Mouse (Mus musculus) C2C12 (cell line): ENCODE data around the gene Gm20388.

Source experiments
- CEBPB ChIP-seq: IDR thresholded peaks from one replicate; pipeline ENCODE4 v1.6.1; 2011; ENCODE audit warnings: low read depth, mild to moderate bottlenecking, control low read depth, moderate library complexity
- CTCF ChIP-seq: IDR thresholded peaks from one replicate; pipeline ENCODE4 v1.5.1; 2011; ENCODE audit not compliant: control insufficient read depth, insufficient read depth, insufficient read length
- MAX ChIP-seq: IDR thresholded peaks from one replicate; pipeline ENCODE4 v1.6.1; 2011; ENCODE audit warnings: mild to moderate bottlenecking, control low read depth
- MYOD1 ChIP-seq: IDR thresholded peaks from one replicate; pipeline ENCODE4 v1.6.1; 2011; ENCODE audit warnings: low read depth; ENCODE audit not compliant: control insufficient read depth, insufficient read length
- USF1 ChIP-seq: IDR thresholded peaks from one replicate; pipeline ENCODE4 v1.6.1; 2011; ENCODE audit warnings: low read depth, mild to moderate bottlenecking, control low read depth, moderate library complexity

DNA sequence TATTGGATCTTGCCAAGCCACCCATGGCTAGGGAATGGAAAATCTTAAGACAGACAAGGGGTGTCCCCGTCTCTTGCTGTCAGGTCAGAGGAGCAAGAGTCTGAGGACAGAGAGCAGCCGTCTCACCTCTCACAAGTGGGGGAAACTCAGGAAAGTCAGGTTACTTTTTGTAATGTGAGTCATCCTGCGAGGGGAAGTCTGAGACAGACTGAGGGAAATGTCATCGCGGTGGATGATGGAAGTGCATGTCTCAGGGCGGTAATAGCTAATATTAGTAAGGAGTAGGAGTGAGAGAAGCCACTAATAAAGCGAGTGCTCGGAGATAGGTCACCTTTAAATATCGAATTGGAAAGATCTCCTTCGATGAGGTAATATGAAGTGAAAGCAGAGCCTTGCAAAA, 798.5 kb downstream of the Gm20388 start:
- TF ChIP-seq MYOD1, result no peak
- no peak for TF ChIP-seq USF1
- TF ChIP-seq MAX, result no peak
- no peak for TF ChIP-seq CTCF
- TF ChIP-seq CEBPB, result no peak
